In the genomic region with DNA sequence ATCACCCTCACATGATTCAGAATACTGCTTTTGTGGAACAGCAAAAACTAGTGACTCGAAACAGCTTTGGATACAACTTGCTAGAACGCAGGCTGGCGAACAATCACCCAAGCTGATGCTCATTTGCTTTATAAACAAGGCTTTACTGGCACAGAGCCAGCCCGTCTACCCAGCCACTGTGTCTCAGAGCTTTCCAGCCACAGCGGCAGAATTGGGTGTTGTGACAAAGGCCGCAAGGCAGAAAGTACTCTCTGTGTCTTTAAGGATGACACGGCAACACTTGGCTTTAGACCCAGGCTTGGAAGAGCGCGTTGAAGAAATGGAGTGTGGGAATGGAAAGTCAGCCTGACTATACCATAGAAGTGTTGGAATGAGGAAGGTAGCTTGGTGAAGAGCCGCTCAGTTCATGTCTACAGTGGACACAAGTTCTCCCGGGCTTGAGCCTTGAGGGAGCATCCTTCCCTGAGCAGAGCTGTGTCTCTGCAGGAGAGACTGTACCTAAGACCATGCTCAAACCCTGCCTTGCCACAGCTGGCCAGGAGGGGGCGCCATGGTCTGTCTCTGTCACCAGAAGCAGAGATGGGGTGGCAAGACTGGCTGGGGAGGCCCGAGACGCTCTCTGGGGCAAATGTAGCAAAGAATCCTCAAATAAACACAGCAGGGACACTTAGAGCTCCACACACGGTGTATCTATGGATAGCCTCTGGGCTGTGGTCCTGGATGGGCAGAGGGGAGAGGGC, we compare ENCODE assay signal across 8 mouse cellular contexts.
A peak's percentile ranks its signal among the peaks of the same experiment; 100 is the strongest.
DNase-seq lines count a peak whose midpoint lies in the region; ATAC-seq and TF ChIP-seq lines count a peak whose summit lies in the region.
"Had no signal": no experiment of that assay in that cellular context is flagged by ENCODE, and none has a peak within 500 bp of the region (broad histone marks: within the 10 kb centered on the region; RNA-seq: fewer than 3 reads in every experiment).

No protein-coding gene starts in this region.

- peak; percentile 47 to 52 for DNase-seq in left cerebral cortex, postnatal 10 days (ENCODE audit: extremely low spot score in 1 of 2, low spot score in 2 of 2)
- no peak for DNase-seq in left cerebral cortex, adult 11 months (ENCODE audit: low spot score)
- peak; percentile 24 for DNase-seq in ES-E14 (ENCODE audit: low read depth, low spot score)
- peak; percentile 42 to 66 for DNase-seq in lung, postnatal 4 days
- DNase-seq in embryo, embryonic 10 days (ENCODE audit: low spot score): no peak
- DNase-seq: heart, postnatal 36 days had no signal

- H3K27me3 ChIP-seq in forebrain, embryonic 15.5 days: no peaks in the 10 kb centered on the region

- H3K9ac ChIP-seq in ES-E14 (ENCODE audit: insufficient read depth, low read depth, low read length, poor library complexity, severe bottlenecking): no peak overlapping the region
- H3K9ac ChIP-seq in forebrain, embryonic 15.5 days (replicated peaks): no peak overlapping the region

- no peaks in the 10 kb centered on the region for H3K9me3 ChIP-seq in ES-E14 (ENCODE audit: control insufficient read depth, insufficient read depth, low read depth, low read length)
- no peaks in the 10 kb centered on the region for H3K9me3 ChIP-seq in forebrain, embryonic 15.5 days

- no peaks in the 10 kb centered on the region for H3K4me1 ChIP-seq in ES-E14 (ENCODE audit: control insufficient read depth in 2 of 2, insufficient read depth in 2 of 2, low read length in 2 of 2, poor library complexity in 1 of 2)
- peaks cover 13% of the 10 kb centered on the region for H3K4me1 ChIP-seq in forebrain, embryonic 15.5 days

- ATAC-seq in forebrain, embryonic 15.5 days (replicated peaks): peak; percentile 49; the same call in 1 of the 2 replicates
- no peak for ATAC-seq in erythroid progenitor cell, adult 5-6 weeks (replicated peaks; ENCODE audit: low FRiP score, poor library complexity, severe bottlenecking)

- WGBS in forebrain, embryonic 15.5 days: 48% methylated on average over 15 of the region's 15 CpGs

- intact Hi-C loops in left cerebral cortex, postnatal 10 days (cut with DNase I): no loop called here

- no peaks in the 10 kb centered on the region for H3K36me3 ChIP-seq in ES-E14 (ENCODE audit: control insufficient read depth, insufficient read depth, low read length, poor library complexity, severe bottlenecking)
- H3K36me3 ChIP-seq in forebrain, embryonic 15.5 days: no peaks in the 10 kb centered on the region

- H3K4me3 ChIP-seq in ES-E14 (ENCODE audit: insufficient read depth in 1 of 2, low read depth in 1 of 2, low read length in 2 of 2, poor library complexity in 1 of 2, severe bottlenecking in 1 of 2): no peak overlapping the region
- H3K4me3 ChIP-seq in forebrain, embryonic 15.5 days: no peak overlapping the region

- H3K27ac ChIP-seq in ES-E14 (ENCODE audit: insufficient read depth, low read depth, low read length, poor library complexity, severe bottlenecking): no peak overlapping the region
- H3K27ac ChIP-seq in forebrain, embryonic 15.5 days (replicated peaks): peak overlapping the region; percentile 45

- H3K4me2 ChIP-seq in forebrain, embryonic 15.5 days (replicated peaks): no peak overlapping the region; the same call in 1 of the 2 replicates

- in situ Hi-C loops in ES-E14 (cut with MboI; ENCODE audit: low sequenced_read_pairs in 2 of 2, unreplicated experiment in 2 of 2): no loop called here

TF ChIP-seq in ES-E14, 5 proteins besides CTCF, POLR2A, EP300 and RAD21:
- no peak for TF ChIP-seq CHD2 (IDR thresholded peaks at IDR 0.05; ENCODE audit: low read depth, low read length)
- no peak for TF ChIP-seq MAFK (IDR thresholded peaks at IDR 0.05; ENCODE audit: insufficient read depth, low read depth, low read length)
- no peak for TF ChIP-seq ZC3H11A (IDR thresholded peaks at IDR 0.05; ENCODE audit: borderline replicate concordance, low read depth, low read length)
- TF ChIP-seq ZNF384 (IDR thresholded peaks at IDR 0.05; ENCODE audit: low read depth, low read length): no peak
- no peak for TF ChIP-seq HCFC1 (IDR thresholded peaks at IDR 0.05; ENCODE audit: borderline replicate concordance, insufficient read depth, low read length)

Comparison
In these comparisons a context has a peak if more than half of its experiments do, and no peak if none do; other contexts are left out.
1. DNase-seq: peak in left cerebral cortex, postnatal 10 days (2 of 2), ES-E14 (single experiment) and lung, postnatal 4 days (2 of 2); none in left cerebral cortex, adult 11 months (single experiment) and embryo, embryonic 10 days (single experiment).